Mouse (Mus musculus) frontal cortex, adult (tissue): Measurements from ENCODE around the gene Trp73.

Experiments used
- ATAC-seq: cut with Nextera tagmentation; 2 replicates; pipeline ENCODE4 v1.9.2; 2017; ENCODE audit warnings: mild to moderate bottlenecking, moderate library complexity, mixed read lengths; ENCODE audit not compliant: low TSS enrichment

Trp73 gene

DNA sequence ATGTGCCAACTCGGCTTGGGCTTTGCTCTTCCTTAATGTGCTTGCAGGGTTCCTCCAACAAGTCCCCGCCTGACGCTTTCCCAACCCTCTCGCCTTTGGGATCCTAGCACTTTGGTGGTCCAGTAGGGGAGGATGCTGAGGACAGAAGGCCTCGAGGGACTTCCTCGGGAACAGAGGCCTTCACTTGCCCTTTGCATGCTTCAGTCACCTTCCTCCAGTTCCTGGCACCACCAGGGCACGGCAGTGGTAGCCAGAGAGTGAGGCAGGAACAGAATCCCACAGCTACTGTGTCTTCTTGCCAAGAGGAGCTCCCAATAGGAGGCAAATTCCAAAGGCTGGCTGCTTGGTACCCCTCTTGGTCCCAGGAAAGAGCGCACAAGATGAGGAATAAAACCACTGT lies 36.6 kb downstream of the Trp73 start:
- ATAC-seq, result no peak

DNA sequence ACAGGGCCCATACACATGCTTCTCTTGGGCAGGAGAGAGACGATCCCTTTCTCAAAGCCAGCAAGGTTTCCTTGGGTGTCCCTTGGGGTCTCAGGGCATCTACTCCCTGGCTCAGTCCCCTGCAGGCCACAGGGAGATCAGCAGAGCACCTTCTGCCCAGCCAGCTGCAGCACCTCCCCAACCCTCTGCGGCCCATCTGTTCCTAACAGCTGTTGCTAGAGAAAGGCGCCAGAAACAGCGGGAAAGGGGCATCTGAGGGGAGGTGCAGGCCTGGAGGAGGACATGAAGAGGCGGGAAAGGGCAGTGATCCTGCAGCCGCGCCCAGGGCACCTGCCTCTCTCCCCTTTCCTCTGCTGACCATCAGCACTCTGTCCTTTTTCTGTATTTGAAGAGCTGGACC lies 40.6 kb downstream of the Trp73 start:
- ATAC-seq, result no peak

DNA sequence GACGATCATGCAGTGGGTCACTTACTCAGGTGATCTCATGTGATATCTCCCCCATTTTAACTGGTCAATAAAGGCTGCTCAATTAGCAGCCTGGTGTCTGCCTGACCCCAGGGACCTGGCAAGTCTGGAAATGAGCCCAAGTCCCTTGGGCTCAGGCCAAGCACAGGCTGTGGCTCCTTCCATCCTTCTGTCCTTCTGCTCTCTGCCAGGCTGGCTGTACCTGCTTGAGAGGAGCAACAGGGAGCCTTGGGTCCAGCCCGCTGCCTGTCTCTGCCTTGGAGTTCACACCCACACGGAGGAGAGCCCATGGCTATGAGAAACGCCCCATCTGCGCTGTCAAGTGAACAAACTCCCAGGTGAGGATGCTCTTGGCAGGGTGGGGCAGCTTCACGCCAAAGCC lies 43.9 kb downstream of the Trp73 start:
- ATAC-seq, result no peak

DNA sequence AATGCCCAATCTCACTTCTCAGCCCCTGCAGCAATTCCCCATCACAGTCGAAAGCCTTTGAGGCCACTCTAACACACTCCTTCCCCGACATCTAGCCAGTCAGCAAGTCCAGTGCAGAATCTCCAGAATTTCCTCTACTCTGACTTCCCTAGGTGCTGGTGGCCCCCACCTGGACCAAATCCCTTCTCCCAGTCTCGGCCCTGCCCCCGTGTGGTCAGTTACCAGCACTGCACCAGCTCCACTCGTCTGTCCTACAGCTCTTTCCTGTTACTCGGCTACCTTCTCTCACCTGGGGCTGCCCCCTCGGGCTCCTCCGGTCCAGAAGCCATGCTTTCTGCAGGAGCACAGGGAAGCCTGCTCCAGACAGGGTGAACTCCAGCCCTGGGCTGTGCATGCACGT lies 46.8 kb downstream of the Trp73 start:
- ATAC-seq, result no peak; the same call in 1 of the 2 replicates

DNA sequence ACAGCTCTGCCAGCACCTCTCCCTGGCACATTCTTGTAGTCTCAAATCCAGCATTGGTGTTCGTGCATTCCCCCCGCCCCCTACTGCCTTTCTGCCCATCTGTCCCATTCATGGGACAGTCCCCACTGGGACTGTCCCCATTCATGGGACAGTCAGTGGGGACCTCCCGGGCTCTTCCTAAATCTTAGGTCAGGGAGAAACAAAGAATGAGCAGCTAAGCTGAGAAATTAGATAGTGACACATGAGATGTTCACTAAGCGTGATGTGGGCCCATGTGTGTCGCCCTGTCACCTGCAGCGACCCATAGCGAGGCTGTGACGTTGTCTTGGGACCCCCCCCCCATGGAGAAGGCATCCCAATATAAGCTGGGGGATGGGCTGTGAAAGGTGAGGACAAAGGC lies 48.7 kb downstream of the Trp73 start:
- no peak for ATAC-seq

DNA sequence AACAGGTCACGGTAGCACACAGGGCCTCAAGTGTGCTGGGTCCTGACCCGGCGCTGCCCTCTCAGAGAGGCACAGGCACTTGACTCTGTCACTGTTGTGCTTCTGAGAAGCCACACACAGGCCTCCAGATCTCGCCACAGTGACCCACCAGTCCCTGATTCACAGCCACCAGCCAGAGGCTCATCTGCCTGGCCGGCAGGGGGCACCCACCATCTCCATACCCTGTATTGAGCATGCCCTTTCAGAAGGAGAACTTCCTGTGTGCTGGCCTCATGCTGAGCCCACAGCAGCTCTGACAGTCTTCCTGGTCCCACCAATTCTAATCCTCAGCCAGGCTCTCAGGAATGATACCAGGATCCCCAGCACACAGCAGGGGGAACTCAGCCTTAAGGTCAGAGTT lies 50.8 kb downstream of the Trp73 start:
- ATAC-seq, result no peak

DNA sequence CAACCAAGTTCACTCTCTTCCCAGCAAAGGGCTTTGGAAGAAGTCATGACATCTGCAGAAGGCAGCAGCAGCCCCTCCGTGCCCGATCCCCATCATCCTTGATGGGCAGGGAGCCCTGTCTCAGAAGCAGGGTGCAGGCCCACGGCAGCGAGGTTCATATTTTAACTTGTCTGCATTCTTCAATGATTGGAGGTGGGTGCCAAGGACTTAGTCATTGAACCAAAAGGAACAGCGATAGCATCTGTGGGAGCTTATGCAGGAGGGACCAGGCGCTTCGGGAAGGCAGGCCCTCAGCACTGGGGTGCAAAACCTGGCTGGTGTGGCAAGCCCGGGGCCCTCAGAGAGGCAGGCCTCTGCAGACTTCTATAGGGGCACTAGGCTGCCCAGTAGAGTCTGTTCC lies 53.6 kb downstream of the Trp73 start:
- ATAC-seq, result 0 out of 2 replicates have a peak, but pooled peaks have one; percentile 38

DNA sequence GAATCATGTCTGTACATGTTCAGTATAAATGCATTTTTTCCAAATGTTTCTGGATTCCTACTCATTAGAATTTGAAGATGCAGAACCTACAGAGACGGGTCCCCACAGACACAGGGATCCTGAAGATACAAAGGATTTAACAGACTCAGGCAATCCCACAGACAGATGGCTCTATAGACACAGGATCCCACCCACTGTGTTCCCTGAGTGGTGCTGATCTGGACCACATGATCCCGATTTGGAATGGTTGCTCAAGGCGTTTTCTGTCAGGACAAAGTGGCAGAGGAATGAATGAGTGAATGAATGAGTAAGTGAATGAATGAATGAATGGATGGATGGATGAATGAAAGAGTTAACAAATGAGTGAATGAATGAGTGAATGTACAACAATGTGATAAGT lies 54.2 kb downstream of the Trp73 start:
- peak; percentile 77; the same call in 1 of the 2 replicates for ATAC-seq

DNA sequence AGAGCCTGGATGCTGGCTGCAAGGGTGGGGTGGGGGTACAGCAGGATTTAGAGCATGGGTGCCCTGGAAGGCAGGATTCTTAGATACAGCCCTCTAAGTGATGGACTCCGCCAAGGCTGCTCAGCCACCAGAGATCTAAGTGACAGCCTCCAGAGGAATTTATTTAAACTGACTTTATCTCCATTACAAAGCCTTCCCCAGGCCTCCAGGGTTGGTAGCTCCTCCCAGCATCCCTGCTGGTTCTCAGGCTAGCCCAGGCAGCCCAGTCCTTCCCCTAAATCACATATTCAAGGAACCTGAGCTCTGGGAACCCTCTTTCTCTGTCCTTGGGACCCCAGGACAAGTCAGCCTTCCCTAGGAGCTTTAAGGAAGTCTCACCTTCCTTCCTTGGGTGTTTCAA lies 58.0 kb downstream of the Trp73 start:
- ATAC-seq, result no peak

DNA sequence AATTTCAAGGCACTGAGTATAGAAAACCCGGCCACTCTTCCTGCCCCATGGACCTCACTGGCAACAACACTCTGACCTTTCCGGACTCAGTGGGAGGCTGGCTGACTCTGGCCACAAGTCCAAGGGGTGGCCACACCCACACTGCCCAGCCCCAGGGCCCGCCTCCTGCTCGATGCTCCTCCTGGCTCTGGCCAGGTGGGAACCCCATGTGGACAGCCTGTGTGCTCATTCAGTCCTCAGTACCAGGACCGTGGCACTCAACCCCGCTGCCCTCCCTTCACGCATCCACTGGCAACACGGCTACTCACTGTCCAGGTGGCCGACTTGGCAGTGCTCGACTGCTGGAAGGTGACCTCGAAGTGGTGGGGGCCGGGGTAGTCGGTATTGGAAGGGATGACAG lies 59.0 kb downstream of the Trp73 start:
- no peak for ATAC-seq

DNA sequence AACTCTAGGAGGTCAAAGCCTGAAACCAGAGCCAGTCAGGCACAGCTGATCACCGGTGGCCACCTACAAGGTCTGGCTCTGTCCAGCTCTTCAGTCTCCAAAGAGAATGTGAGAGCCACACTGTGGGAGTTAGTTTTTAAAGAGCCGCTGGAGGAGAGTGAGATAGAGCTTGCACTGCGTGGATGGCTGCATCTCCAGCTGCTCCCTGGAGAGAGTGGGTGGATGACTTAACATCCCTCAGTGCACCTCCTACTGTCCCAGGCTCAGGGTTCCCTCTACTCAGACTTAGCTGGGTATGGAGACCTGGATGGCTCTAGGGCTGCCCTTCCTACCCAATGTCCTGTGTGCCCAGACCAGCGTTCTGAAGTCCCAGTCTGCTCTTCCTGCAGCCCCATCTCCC lies 59.8 kb downstream of the Trp73 start:
- ATAC-seq, result peak; percentile 96

DNA sequence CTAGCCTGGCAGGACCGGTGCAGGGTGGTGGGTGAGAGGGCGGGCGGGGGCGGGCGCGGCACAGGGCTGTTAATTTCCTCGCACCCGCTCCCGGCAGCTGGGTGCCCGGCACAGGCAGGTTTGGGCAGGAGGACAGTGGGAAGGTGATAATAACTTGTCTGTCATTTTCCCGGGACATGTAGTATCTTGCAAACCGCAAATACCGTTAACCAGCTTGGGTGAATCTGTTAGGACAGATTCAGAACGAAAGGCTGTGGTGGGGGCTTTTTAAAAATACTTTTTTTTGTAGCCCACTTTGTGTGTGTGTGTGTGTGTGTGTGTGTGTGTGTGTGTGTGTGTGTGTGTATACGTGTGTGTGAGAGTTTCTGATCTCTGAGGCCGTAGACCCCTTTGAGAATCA lies 68.1 kb downstream of the Trp73 start:
- no peak; the same call in 1 of the 2 replicates for ATAC-seq

DNA sequence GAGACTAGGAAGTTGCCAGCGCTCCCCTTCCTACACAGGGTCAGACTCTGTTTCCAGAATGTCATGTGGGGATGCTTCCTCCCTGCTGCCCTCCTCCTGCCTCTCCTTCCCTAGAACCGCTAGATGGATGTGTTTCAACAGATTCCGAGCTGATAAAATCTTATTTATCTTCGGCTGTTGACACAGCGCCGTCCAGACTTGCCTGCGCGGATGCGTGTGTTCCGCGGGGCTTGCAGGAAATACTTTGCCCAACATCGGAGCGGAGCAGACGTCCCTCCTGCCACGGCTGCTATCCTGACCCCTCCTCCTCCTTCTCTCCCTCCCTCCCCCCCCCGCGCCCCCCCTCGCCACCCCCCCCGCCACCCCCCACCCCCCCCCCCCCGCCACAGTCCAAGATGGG lies 68.5 kb downstream of the Trp73 start:
- no peak for ATAC-seq

DNA sequence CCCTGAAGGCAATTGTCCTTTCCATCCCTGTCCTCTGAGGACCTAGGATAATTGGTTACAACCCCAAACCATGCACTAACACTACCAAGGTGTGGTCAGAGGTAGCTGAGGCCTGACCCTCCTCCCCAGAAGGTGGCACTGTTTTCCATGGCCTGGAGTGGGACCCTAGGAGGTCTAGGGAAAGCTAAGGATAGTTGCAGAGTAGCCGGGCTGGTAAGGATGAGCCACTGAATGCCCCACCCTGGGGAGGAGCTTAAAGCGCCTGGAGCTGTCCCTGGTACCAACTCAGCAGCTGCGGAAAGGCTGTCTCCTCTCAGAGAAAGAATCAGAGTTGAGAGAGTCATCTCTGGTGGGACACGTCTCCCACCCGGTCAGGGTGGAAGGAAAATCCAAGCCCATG lies 69.1 kb downstream of the Trp73 start:
- ATAC-seq, result no peak

DNA sequence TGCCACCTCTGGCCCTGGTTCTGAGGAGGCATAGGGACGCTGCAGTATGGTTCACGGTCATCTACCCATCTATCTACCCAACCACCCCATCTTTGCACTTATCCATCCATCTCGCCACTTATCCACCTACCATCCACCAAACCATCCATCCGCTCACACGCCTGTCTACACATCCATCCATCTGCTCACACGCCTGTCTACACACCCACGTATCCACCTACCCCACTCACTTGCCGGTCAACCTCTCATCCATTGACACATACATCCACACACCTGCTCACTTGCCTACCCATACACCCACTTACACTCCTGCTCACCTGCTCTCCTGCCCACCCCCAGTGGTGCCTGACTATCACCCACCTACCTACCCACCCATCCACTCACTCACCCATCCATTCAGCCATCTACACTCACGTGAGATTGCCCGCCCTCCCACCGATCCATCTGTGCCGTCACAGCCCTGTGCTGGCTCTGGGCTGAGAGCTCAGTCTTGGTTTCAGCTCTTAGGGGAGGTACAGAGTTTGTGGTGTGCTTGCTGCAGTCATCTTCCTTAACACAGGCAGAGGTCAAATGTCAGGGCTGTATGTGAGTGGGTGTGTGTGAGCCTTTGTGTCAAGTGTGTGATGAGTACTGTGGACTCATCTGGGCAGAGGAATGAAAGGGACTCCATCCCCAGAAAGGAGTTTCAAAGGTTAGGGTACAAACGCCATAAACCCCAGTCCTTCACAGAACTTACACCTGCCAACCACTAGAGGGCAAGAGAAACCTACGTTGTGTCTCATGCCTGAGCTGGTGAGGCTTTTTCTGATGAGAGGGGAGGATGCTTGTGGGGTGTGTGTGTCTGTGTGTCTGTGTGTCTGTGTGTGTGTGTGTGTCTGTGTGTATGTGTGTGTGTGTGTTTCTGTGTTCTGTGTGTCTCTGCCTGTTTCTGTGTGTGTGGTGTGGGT lies 74.9 kb downstream of the Trp73 start:
- ATAC-seq, result peak; percentile 89

DNA sequence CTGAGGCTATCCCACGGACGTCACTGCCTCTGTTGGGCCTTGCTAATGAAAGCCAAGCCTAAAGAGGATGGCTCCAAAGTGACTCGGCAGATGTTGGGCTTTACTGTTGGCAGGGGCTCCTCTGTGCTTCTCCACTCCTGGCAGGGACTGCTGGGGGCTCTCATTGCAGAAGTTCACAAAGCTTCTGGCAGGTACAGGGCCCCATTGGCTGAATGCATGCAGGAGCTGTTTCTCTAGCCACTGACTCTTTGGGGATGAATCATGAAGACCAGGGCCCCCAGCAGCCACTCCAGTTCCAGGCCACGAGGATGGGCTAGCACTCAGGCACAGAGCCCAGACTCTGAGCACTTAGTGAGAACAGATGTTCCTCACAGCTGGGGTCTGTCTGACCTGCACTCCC lies 82.3 kb downstream of the Trp73 start:
- no peak for ATAC-seq

DNA sequence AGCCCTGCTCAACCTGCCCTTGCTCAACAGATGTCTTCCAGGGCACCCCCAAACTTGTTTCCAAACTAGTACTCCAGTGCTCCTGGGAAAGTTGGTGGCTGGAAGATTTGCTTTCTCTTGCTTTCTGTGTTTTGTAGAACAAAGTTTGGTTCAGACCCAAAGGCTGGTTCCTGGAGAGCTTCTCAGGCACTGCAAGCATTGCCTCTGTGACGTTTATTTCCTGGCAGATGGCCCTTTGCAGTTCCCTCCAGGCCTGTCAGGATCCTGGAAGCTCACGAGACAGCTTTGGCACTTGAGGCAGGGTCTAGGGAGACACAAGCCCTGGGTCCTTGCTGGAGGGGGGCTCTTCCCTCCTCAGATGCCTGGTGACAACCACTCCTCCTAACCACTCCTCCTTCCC lies 83.3 kb downstream of the Trp73 start:
- ATAC-seq, result no peak

DNA sequence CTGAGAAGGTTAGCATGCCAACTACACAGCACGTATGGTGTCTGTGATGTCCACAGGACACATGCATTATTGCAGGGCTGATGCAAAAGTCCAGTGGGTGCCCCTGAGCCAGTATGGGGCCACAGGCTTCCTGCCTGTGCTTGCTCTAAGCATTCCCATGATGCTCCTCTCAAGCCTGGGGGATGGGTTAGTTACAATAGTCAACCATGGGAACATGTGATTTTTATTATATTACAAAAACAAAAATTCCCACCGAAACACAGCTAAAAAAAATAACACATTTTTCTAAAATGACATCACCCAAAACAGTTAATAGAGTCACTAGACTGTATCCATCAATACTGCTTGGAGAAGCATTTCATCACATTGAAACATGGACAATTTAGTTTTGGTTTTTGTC lies 84.0 kb downstream of the Trp73 start:
- ATAC-seq, result no peak

DNA sequence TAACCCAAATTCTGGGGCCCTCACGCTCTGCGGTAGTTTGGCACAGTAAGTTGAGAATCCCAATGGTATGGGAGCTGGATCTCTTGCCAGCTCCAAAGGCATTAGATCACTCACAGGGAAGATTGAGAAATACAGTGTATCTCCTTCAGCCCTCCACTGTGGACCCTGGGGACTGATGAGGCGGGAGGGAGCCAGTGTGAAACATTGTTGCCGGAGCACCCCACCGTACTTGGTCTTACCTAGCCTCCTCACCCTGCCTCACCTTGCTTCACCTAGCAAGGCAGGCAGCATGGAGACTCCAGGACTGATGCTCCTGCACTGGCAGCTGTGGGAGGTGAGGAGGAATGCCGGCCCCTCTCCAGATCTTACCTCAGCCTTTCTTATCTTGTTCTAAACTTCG lies 84.5 kb downstream of the Trp73 start:
- no peak for ATAC-seq

DNA sequence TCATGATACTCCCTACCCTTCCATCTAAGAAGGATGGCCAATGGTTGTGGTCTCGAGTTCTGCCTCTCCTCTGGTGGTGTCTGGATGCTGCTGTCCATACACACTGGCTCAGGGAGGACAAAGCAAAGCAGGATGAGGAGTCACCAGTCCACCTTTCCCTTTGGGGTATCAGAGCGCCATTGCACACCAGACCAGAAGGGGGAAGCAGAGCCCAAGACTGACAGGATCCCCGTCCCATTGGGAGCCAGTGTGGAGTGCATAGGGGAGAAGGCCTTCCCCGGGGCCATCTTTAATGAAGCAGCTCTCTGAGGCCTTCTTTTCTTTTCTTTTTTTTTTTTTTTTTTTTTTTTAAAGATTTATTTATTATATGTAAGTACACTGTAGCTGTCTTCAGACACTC lies 86.9 kb downstream of the Trp73 start:
- no peak for ATAC-seq

DNA sequence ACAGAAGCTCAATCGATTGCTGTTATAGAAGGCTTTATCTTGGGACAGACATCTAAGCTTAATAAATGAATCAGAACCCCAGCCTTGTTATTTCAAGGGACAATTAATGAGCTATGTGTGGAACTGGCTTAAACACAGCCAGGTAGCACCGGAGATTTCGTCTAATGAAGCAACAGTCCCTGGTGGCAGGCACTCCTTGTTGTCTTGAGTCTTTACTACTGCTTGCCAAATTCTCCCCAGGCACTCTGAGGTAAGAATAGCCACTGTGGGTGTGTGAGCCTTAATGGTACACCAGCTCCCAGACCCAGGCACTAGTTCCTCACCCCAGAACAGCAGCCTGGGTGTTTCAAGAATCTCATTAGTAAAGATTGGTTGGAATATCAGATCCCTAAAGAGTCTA lies 88.6 kb downstream of the Trp73 start:
- peak; percentile 69; the same call in 1 of the 2 replicates for ATAC-seq

DNA sequence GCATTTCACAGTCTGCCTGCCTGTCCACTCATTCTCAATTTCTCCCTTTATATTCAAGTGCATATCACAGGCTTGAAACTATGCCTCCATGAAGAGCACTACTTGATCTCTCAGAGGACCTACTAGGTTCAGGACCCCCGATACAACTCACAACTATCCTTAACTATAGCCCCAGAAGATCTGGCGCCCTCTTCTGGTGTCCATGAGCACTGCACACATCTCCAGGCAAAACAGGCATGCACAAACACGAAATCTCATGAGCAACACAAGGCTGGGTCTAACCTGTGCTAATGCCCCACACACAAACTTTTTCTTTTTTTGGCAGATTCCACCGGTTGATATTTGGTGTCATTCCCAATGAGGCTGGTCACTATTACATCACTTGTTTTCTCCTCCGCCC lies 94.2 kb downstream of the Trp73 start:
- no peak for ATAC-seq

DNA sequence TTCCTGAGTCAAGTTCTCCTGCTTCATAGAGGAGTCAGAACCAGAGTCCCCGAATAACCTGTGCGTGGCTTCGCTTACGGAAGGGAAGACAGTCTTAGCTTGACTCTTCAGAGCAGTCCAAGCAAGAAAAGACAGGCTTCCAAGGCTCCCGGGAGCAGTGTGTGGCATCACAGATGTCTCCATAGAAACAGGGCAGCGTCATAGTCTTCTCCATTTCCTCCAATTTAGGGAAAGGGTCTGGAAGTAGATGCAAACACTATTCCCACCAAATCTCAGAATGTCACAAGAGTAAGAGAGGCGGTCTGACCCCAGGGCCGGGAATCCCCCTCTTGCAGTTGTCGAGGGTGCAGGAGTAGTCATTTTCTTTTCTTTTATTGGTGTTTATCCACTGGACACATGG lies 97.4 kb downstream of the Trp73 start, which contains the start of gene Ccdc27:
Ccdc27 (minus strand) TSS at position 101 of the 400 bp plus-strand sequence.
- ATAC-seq, result no peak

DNA sequence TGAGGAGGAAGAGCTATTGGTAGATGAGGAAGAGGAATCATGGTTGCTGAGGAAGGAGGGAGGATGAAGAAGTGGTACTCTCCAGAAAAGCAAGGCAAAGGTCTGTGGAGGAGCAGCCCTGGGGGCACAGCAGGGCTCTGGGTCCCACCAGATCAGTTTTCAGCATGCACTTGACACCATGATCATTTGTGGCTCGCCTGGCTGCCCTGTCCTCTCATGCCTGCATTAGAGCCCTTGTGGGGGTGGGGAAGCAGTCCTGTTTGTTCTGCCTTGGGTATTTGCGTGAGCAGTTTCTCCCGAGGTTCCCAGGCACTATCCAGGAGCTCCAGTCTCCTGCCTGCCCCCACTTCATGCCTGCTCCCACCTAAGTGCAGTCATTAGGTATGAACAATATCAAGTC lies 102.9 kb downstream of the Trp73 start:
- ATAC-seq, result no peak
